Mouse (Mus musculus): ENCODE data around the gene Lcn8.
"Not testable (repeated sequence)": the region's sequence is repeated elsewhere in the genome, so short reads cannot be mapped to it uniquely, and the experiment has no call there.

Gene Lcn8

DNA sequence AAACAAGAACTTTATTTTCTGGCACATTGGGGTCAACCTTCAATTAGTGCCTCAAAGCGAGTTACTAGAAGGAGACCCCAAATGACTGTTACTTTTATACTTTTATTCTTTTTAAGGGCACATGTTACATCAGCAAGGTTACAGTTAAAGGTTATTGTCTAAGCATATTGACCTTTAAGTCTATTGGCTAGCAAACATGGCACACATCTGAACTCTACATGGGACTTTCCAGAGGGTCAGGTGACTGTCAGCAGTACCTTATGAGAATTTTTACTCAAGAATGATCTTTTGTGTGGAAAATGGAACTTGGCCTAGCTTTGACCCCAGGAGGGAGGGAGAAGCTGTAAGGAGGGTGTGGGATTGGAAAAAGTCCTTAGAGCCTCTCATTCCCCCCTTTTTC is 13.6 kb downstream of the Lcn8 start:
- DNase-seq (ENCODE audit: low spot score), result no peak

DNA sequence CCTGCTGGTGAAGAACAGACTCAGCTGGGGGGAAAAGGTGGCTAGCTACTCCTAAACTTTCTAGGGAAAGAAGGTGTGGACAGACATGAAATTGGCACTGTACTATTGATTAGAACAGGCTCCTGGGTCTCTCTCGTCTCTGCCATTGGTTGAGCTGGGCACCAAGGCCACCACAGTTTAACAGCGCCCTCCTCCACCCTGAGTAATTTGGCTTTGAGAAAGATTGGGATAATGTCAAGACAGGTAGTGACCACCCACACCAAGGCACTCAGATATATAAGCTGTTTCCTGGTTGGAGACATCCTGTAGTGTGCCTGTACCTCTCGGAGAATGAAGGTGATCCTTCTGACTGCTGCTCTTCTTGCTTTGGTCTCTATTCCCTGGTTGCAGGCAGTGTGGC is 23.6 kb downstream of the Lcn8 start, which contains the start of gene Lcn6:
Gene Lcn6, plus strand, starts transcription at position 301 of the 400 bp plus-strand sequence.
- no peak for DNase-seq (ENCODE audit: low spot score)

DNA sequence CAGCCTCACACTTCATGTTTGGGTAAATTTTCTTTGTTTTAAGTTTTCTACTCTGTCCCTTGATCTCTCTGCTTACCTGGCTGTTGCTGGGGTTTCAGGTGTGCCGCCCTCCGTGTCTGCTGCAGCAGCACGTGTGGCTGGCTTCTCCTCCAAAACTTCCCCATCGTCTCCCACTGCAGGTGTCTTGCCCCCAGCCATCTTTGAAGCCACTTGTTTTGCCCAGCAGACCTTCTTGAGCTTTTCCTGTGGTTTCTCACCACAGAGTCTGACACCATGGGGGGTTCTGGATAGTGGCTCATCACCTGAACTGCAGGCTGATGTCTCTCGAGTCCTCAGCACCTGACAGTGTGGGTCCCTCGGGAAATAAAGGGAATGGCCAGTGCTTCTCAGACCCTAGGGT is 26.6 kb downstream of the Lcn8 start:
- DNase-seq (ENCODE audit: low spot score), result no peak

DNA sequence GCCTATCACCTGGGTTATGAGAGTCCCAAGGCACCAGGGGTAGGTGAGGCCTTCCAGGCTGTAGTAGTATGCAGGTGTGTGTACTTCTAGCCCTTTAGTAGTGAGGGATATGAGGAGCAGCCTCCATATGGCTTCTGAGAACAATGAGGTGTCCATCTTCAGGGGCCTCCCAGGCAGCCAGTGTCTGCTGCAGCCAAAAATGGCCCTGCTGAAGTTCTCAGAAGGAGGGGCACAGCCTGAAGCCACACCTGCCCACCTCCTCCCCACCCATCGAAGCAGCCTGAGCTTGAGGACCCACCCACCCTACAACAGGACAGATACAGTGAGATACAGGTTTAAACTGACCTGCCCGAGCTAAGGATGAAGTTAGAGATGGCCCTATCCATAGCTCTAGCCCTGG is 29.5 kb downstream of the Lcn8 start, which contains the start of gene Lcn10:
Gene Lcn10, plus strand, starts transcription at position 301 of the 400 bp plus-strand sequence.
- no peak for DNase-seq (ENCODE audit: low spot score)

- DNase-seq (ENCODE audit: low spot score), result no peak
These were observed 34.0 kb downstream of the Lcn8 start for GRCm38 (mm10) chr2:25686941-25687340.

- DNase-seq (ENCODE audit: low spot score), result peak; percentile 52
These were observed 41.7 kb downstream of the Lcn8 start for GRCm38 (mm10) chr2:25694605-25695004.

GRCm38 (mm10) chr2:25696951-25697350 is 44.0 kb downstream of the Lcn8 start:
- no peak for DNase-seq (ENCODE audit: low spot score)

DNA sequence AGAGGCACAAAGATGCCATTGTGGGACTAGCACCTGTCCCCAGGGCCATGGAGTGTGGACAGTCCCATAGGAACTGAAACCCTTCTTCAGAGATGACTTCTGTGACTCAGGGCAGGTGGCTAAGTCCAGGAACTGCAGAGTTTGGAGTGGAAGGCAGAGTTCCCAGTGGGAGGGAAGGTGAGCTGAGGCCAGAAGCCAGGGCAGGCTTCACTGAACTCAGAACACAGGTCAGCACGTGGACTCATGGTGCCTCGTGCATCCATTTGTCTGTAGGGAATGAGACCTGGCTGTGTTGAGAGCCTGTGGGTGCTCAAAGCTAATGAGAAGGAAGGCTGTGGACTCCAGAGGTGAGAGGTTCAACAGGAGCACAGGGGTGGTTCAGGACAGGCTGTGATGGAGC is 45.8 kb downstream of the Lcn8 start:
- no peak for DNase-seq (ENCODE audit: low spot score)

DNA sequence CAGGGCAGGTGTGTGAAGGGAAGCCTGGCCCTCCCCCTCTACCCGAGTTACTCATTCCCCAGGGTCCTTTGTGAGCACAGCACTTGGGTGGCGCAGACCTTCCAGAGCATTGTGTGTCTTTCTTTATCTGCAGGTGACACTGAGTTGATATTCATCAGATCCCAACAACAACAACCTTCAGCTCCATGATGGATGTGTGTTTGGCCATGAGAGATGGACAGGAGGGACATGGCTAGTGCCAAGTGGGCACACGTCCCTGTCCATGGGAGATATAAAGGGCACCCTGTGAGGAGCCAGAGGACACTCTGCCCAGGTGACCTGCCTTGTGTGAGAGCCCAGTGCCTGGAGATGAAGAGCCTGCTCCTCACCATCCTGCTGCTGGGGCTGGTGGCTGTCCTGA is 46.8 kb downstream of the Lcn8 start, which contains the start of gene Obp2a:
Gene Obp2a, plus strand, starts transcription at position 301 of the 400 bp plus-strand sequence.
- DNase-seq (ENCODE audit: low spot score), result not testable (repeated sequence)

GRCm38 (mm10) chr2:25701001-25701400 is 48.1 kb downstream of the Lcn8 start:
- no peak for DNase-seq (ENCODE audit: low spot score)

- DNase-seq (ENCODE audit: low spot score), result no peak
These were observed 50.8 kb downstream of the Lcn8 start for GRCm38 (mm10) chr2:25703706-25704105.

Data from lung, postnatal 25 days (tissue).